Mouse (Mus musculus): ENCODE results near the gene Olfr749. TPM values are rescaled to one million over a fixed set of nuclear protein-coding genes. Genes with fewer than 3 reads are reported as not detected.

Olfr749 gene
- total and polyA plus RNA-seq, 3 experiments = not detected

- no peak for TF ChIP-seq MEF2A (IDR thresholded peaks at IDR 0.05; ENCODE audit: extremely low read depth, insufficient replicate concordance, low read depth, low read length, poor library complexity, severe bottlenecking)
- no peak for TF ChIP-seq USF2 (IDR thresholded peaks at IDR 0.05; ENCODE audit: borderline replicate concordance in 1 of 2, insufficient read depth in 1 of 2, low read depth in 1 of 2, low read length in 2 of 2)
These were observed 40.4 kb upstream of the Olfr749 start, which contains the start of gene Ttc5 (continued) for GRCm38 (mm10) chr14:50785251-50785637.

- Histone ChIP-seq H3K27ac (ENCODE audit: control insufficient read depth, low read depth, low read length) (peak overlapping the region; percentile 17), H3K9me3 (replicated peaks; ENCODE audit: insufficient read depth, low read length) (no peaks in the 10 kb centered on the region), H3K79me2 (ENCODE audit: control insufficient read depth, insufficient read depth, low read length, poor library complexity) (no peaks in the 10 kb centered on the region; the same call in 1 of the 2 replicates), H3K27me3 (ENCODE audit: control insufficient read depth in 1 of 2, insufficient read depth in 2 of 2, low read length in 2 of 2) (no peaks in the 10 kb centered on the region), H3K9ac (ENCODE audit: control insufficient read depth, low read depth, low read length, poor library complexity, severe bottlenecking) (peak overlapping the region; percentile 60), H3K36me3 (ENCODE audit: control insufficient read depth in 1 of 2, insufficient read depth in 2 of 2, low read length in 2 of 2) (peaks cover 0 to 8% of the 10 kb centered on the region in 2 experiments), H3K4me3 (ENCODE audit: control insufficient read depth in 1 of 2, insufficient read depth in 1 of 2, low read depth in 2 of 2, low read length in 2 of 2) (peak overlapping the region; percentile 79 to 91), H3K4me1 (ENCODE audit: control insufficient read depth in 1 of 2, insufficient read depth in 2 of 2, low read length in 2 of 2) (peaks cover 0 to 5% of the 10 kb centered on the region in 2 experiments; a peak in 2 of 4 replicates)
- peak; percentile 41 for DNase-seq (ENCODE audit: low read depth, low spot score)
- TF ChIP-seq POLR2A (IDR thresholded peaks at IDR 0.05; ENCODE audit: control insufficient read depth in 1 of 2, insufficient read depth in 1 of 2, low read depth in 1 of 2, low read length in 2 of 2, poor library complexity in 1 of 2) (0 out of 4 replicates have a peak, but pooled peaks of 1 of the 2 experiments have one; percentile 10), TBP (IDR thresholded peaks at IDR 0.05; ENCODE audit: low read depth, low read length) (no peak), JUND (IDR thresholded peaks at IDR 0.05; ENCODE audit: low read depth, low read length) (no peak)
These were observed 39.7 kb upstream of the Olfr749 start for GRCm38 (mm10) chr14:50784391-50785250.

- Histone ChIP-seq H3K79me2 (ENCODE audit: control insufficient read depth, insufficient read depth, low read length, poor library complexity) (no peaks in the 10 kb centered on the region; the same call in 1 of the 2 replicates), H3K27me3 (ENCODE audit: control insufficient read depth in 1 of 2, insufficient read depth in 2 of 2, low read length in 2 of 2) (no peaks in the 10 kb centered on the region), H3K27ac (ENCODE audit: control insufficient read depth, low read depth, low read length) (no peak overlapping the region), H3K36me3 (ENCODE audit: control insufficient read depth in 1 of 2, insufficient read depth in 2 of 2, low read length in 2 of 2) (peaks cover 0 to 8% of the 10 kb centered on the region in 2 experiments), H3K4me3 (ENCODE audit: control insufficient read depth in 1 of 2, insufficient read depth in 1 of 2, low read depth in 2 of 2, low read length in 2 of 2) (no peak overlapping the region), H3K4me1 (ENCODE audit: control insufficient read depth in 1 of 2, insufficient read depth in 2 of 2, low read length in 2 of 2) (peaks cover 0 to 5% of the 10 kb centered on the region in 2 experiments; a peak in 2 of 4 replicates), H3K9ac (ENCODE audit: control insufficient read depth, low read depth, low read length, poor library complexity, severe bottlenecking) (no peak overlapping the region), H3K9me3 (replicated peaks; ENCODE audit: insufficient read depth, low read length) (no peaks in the 10 kb centered on the region)
- DNase-seq (ENCODE audit: low read depth, low spot score) = no peak
- TF ChIP-seq SMC3 (IDR thresholded peaks at IDR 0.05; ENCODE audit: low read depth, low read length) (no peak), POLR2A (IDR thresholded peaks at IDR 0.05; ENCODE audit: control insufficient read depth in 1 of 2, insufficient read depth in 1 of 2, low read depth in 1 of 2, low read length in 2 of 2, poor library complexity in 1 of 2) (no peak), ZC3H11A (IDR thresholded peaks at IDR 0.05; ENCODE audit: low read depth, low read length) (no peak), JUND (IDR thresholded peaks at IDR 0.05; ENCODE audit: low read depth, low read length) (no peak), TBP (IDR thresholded peaks at IDR 0.05; ENCODE audit: low read depth, low read length) (no peak), ZNF384 (IDR thresholded peaks at IDR 0.05; ENCODE audit: low read depth, low read length) (no peak), MAFK (IDR thresholded peaks at IDR 0.05; ENCODE audit: borderline replicate concordance, low read depth, low read length) (no peak), USF1 (IDR thresholded peaks at IDR 0.05; ENCODE audit: low read depth, low read length) (no peak), MEF2A (IDR thresholded peaks at IDR 0.05; ENCODE audit: extremely low read depth, insufficient replicate concordance, low read depth, low read length, poor library complexity, severe bottlenecking) (no peak), MAX (IDR thresholded peaks at IDR 0.05; ENCODE audit: low read length) (no peak), MAZ (IDR thresholded peaks at IDR 0.05; ENCODE audit: low read depth, low read length) (no peak), ZMIZ1 (IDR thresholded peaks at IDR 0.05; ENCODE audit: low read depth, low read length) (no peak), SIN3A (IDR thresholded peaks at IDR 0.05; ENCODE audit: low read length) (no peak), CHD2 (IDR thresholded peaks at IDR 0.05; ENCODE audit: low read length) (no peak)
These were observed 37.3 kb upstream of the Olfr749 start for GRCm38 (mm10) chr14:50782166-50782565.
